Mouse (Mus musculus): ENCODE measurements around the gene Olfr1122. TPM values are rescaled to one million over a fixed set of nuclear protein-coding genes. Genes with fewer than 3 reads are reported as not detected.
A peak's percentile ranks its signal among the peaks of the same experiment; 100 is the strongest.
"Not testable (repeated sequence)": the region's sequence is repeated elsewhere in the genome, so short reads cannot be mapped to it uniquely, and the experiment has no call there.

The Olfr1122 gene
- polyA plus RNA-seq (2014; fragmentation: Nextera tagmentation; extraction: Ambion mirVana), result not detected in 2 replicates

DNA sequence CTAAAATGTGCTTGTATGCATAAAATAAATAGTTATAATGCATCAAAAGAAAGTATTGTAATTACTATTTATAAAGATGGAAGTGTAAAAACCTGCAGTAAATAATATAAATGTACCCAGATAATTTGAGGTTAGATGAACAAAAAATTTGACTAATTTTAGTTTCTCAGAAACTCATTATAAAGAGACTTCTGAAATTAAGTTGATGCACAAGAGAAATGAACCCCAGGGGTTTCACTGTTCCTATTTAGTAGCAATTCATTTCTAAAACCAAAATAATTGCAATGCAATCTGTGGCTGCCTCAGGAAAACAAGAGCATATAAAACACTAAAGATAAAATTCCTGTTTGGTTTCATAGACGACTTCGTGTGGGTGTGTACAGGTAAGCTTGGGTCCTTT, at the start of gene Olfr1122:
Gene Olfr1122, plus strand, starts transcription at position 301 of the 400 bp plus-strand sequence.
- H3K36me3 ChIP-seq (ENCODE audit: control insufficient read depth, insufficient read depth, low read length), result no peaks in the 10 kb centered on the region
- no peak within 1 kb of the TSS for H3K27ac ChIP-seq (ENCODE audit: low read depth, low read length)
- H3K4me1 ChIP-seq (ENCODE audit: control insufficient read depth, insufficient read depth, low read length), result no peaks in the 10 kb centered on the region
- H3K9ac ChIP-seq (replicated peaks; ENCODE audit: low read depth, low read length), result no peak within 1 kb of the TSS
- H3K9me3 ChIP-seq (ENCODE audit: control insufficient read depth, low read length), result no peaks in the 10 kb centered on the region
- no peak within 1 kb of the TSS for H3K4me3 ChIP-seq (ENCODE audit: low read depth, low read length)
- ATAC-seq (ENCODE audit: low read depth), result no peak
- WGBS, result 81% methylated on average over 2 of the region's 2 CpGs
- H3K27me3 ChIP-seq (ENCODE audit: control insufficient read depth, insufficient read depth, low read length), result no peaks in the 10 kb centered on the region
- H3K4me2 ChIP-seq (ENCODE audit: low read depth, low read length), result no peak within 1 kb of the TSS

DNA sequence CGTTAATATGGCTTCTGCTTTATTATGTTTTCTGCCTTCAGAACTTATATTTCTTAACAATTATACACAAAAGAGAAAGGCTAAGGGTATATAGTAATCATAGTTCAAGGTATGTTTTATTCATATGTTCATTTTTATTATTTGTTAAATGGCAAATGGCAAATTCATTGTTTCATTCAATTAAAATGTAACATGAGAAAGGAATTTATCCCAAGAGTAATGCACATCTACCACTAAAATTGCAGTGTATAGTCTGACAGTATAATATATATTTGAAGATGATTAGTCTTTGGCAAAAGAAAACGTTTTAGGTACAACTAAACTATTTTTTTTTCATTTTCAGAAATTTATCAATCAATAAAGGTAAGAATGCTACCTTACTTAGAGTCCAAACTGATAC, 31.1 kb upstream of the Olfr1122 start, which contains the start of gene Olfr1120:
Gene Olfr1120, plus strand, starts transcription at position 301 of the 400 bp plus-strand sequence.
- Histone ChIP-seq H3K27me3 (ENCODE audit: control insufficient read depth, insufficient read depth, low read length) (no peaks in the 10 kb centered on the region), H3K9me3 (ENCODE audit: control insufficient read depth, low read length) (no peaks in the 10 kb centered on the region), H3K27ac (ENCODE audit: low read depth, low read length) (no peak within 1 kb of the TSS), H3K4me2 (ENCODE audit: low read depth, low read length) (no peak within 1 kb of the TSS), H3K4me3 (ENCODE audit: low read depth, low read length) (no peak within 1 kb of the TSS), H3K4me1 (ENCODE audit: control insufficient read depth, insufficient read depth, low read length) (no peaks in the 10 kb centered on the region), H3K36me3 (ENCODE audit: control insufficient read depth, insufficient read depth, low read length) (no peaks in the 10 kb centered on the region), H3K9ac (replicated peaks; ENCODE audit: low read depth, low read length) (no peak within 1 kb of the TSS)
- ATAC-seq (ENCODE audit: low read depth), result no peak
- whole genome bisulfite sequencing, result 58% methylated on average over 2 of the region's 2 CpGs

DNA sequence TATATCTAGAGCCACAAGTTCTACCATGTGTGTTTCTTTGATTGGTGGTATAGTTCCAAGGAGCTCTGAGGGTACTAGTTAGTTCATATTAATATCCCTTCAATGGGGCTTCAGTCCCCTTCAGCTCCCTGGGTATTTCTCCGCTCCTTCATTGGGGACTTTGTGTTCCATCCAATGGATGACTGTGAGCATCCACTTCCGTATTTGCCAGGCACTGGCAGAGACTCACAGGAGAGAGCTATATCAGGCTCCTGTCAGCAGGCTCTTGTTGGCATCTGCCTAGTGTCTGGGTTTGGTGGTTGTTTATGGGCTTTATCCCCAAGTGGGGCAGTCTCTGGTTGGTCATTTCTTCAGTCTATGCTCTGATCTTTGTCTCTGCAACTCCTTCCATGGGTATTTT, 25.5 kb upstream of the Olfr1122 start:
- H3K4me2 ChIP-seq (ENCODE audit: low read depth, low read length); H3K4me3 ChIP-seq (ENCODE audit: low read depth, low read length); H3K4me1 ChIP-seq (ENCODE audit: control insufficient read depth, insufficient read depth, low read length); H3K36me3 ChIP-seq (ENCODE audit: control insufficient read depth, insufficient read depth, low read length); H3K27ac ChIP-seq (ENCODE audit: low read depth, low read length); ATAC-seq (ENCODE audit: low read depth); H3K9me3 ChIP-seq (ENCODE audit: control insufficient read depth, low read length); H3K27me3 ChIP-seq (ENCODE audit: control insufficient read depth, insufficient read depth, low read length); H3K9ac ChIP-seq (replicated peaks; ENCODE audit: low read depth, low read length): not testable (repeated sequence)
- 93% methylated on average over 2 of the region's 2 CpGs for WGBS

DNA sequence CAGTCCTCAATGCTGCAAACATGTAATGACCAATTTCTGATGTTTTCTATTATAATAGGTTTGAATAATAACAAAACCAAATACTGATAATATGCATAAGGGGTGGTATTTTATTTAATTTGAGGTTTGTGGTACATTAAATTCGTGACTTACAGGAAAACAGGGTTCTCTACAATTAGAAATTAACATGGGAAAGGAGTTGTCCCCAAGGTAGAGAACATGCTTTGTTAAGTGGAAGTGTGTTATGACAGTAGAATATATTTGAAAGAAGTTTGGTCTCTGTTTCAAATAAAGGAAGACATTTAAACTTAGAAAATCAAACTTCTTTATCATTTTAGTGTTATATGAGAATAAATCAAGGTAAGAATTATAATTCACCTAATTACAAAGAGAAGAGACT, 16.1 kb upstream of the Olfr1122 start, which contains the start of gene Olfr1121:
Gene Olfr1121, plus strand, starts transcription at position 301 of the 400 bp plus-strand sequence.
- Histone ChIP-seq H3K4me3 (ENCODE audit: low read depth, low read length) (no peak within 1 kb of the TSS), H3K27ac (ENCODE audit: low read depth, low read length) (no peak within 1 kb of the TSS), H3K9ac (replicated peaks; ENCODE audit: low read depth, low read length) (no peak within 1 kb of the TSS), H3K9me3 (ENCODE audit: control insufficient read depth, low read length) (no peaks in the 10 kb centered on the region), H3K27me3 (ENCODE audit: control insufficient read depth, insufficient read depth, low read length) (no peaks in the 10 kb centered on the region), H3K4me2 (ENCODE audit: low read depth, low read length) (no peak within 1 kb of the TSS), H3K36me3 (ENCODE audit: control insufficient read depth, insufficient read depth, low read length) (no peaks in the 10 kb centered on the region), H3K4me1 (ENCODE audit: control insufficient read depth, insufficient read depth, low read length) (no peaks in the 10 kb centered on the region)
- no peak for ATAC-seq (ENCODE audit: low read depth)
- WGBS, result 36% methylated on average over 1 of the region's 1 CpGs

DNA sequence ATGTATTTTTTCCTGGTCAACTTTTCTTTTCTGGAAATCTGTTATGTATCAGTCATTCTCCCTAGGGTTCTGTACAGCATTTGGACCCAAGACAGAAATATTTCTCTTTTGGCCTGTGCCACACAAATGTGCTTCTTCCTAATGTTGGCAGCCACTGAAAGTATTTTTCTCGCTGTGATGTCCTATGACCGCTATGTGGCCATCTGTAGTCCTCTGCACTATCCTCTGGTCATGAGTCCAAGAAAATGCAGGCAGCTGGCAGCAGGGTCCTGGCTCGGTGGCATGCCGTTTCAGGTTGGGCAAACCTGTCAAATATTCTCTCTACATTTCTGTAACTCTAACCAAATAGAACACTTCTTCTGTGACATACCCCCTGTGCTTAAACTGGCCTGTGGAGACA, 13.9 kb upstream of the Olfr1122 start:
- no peak overlapping the region for H3K4me2 ChIP-seq (ENCODE audit: low read depth, low read length)
- no peak overlapping the region for H3K27ac ChIP-seq (ENCODE audit: low read depth, low read length)
- H3K9ac ChIP-seq (replicated peaks; ENCODE audit: low read depth, low read length), result no peak overlapping the region
- 91% methylated on average over 4 of the region's 4 CpGs for WGBS
- H3K4me3 ChIP-seq (ENCODE audit: low read depth, low read length), result no peak overlapping the region
- no peak for ATAC-seq (ENCODE audit: low read depth)
- H3K9me3 ChIP-seq (ENCODE audit: control insufficient read depth, low read length), result no peaks in the 10 kb centered on the region
- no peaks in the 10 kb centered on the region for H3K36me3 ChIP-seq (ENCODE audit: control insufficient read depth, insufficient read depth, low read length)
- no peaks in the 10 kb centered on the region for H3K27me3 ChIP-seq (ENCODE audit: control insufficient read depth, insufficient read depth, low read length)
- no peaks in the 10 kb centered on the region for H3K4me1 ChIP-seq (ENCODE audit: control insufficient read depth, insufficient read depth, low read length)

DNA sequence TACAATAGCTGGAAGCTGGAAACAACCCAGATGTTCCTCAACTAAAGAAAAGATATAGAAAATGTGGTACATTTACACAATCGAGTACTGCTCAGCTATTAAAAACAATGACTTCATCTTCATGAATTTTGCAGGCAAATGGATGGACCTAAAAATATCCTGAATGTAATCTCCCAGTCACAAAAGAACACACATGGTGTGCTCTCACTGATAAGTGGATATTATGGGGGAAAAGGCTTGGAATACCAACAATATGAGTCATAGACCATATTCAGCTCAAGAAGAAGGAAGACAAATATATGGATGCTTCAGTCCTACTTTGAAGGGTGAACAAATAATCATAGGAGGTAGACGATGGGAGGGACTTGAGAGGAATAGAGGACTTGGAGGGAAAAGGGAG, 1.7 kb upstream of the Olfr1122 start:
- Histone ChIP-seq H3K9ac (replicated peaks; ENCODE audit: low read depth, low read length) (no peak overlapping the region), H3K9me3 (ENCODE audit: control insufficient read depth, low read length) (no peaks in the 10 kb centered on the region), H3K4me3 (ENCODE audit: low read depth, low read length) (no peak overlapping the region), H3K36me3 (ENCODE audit: control insufficient read depth, insufficient read depth, low read length) (no peaks in the 10 kb centered on the region), H3K4me2 (ENCODE audit: low read depth, low read length) (no peak overlapping the region), H3K4me1 (ENCODE audit: control insufficient read depth, insufficient read depth, low read length) (no peaks in the 10 kb centered on the region), H3K27ac (ENCODE audit: low read depth, low read length) (no peak overlapping the region), H3K27me3 (ENCODE audit: control insufficient read depth, insufficient read depth, low read length) (no peaks in the 10 kb centered on the region)
- no peak for ATAC-seq (ENCODE audit: low read depth)
- WGBS, result 81% methylated on average over 2 of the region's 2 CpGs

DNA sequence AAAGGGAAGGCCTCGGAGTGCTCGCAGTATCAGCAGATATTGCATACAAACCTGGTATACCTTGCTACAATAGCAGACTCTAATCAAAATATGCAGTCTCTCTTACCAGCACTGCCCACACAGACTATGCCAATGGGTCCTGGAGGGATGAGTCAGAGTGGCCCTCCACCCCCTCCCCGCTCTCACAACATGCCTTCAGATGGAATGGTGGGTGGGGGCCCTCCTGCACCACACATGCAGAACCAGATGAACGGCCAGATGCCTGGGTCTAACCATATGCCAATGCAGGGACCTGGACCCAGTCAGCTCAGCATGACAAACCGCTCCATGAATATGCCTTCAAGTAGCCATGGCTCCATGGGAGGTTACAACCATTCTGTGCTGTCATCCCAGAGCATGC, 8.0 kb downstream of the Olfr1122 start:
- not testable (repeated sequence) for H3K4me1 ChIP-seq (ENCODE audit: control insufficient read depth, insufficient read depth, low read length); H3K36me3 ChIP-seq (ENCODE audit: control insufficient read depth, insufficient read depth, low read length); H3K27ac ChIP-seq (ENCODE audit: low read depth, low read length); H3K4me3 ChIP-seq (ENCODE audit: low read depth, low read length); H3K9ac ChIP-seq (replicated peaks; ENCODE audit: low read depth, low read length); H3K27me3 ChIP-seq (ENCODE audit: control insufficient read depth, insufficient read depth, low read length); H3K9me3 ChIP-seq (ENCODE audit: control insufficient read depth, low read length); H3K4me2 ChIP-seq (ENCODE audit: low read depth, low read length)
- ATAC-seq (ENCODE audit: low read depth), result 0 out of 2 replicates have a peak, but pooled peaks have one; percentile 44
- WGBS, result 96% methylated on average over 5 of the region's 5 CpGs

DNA sequence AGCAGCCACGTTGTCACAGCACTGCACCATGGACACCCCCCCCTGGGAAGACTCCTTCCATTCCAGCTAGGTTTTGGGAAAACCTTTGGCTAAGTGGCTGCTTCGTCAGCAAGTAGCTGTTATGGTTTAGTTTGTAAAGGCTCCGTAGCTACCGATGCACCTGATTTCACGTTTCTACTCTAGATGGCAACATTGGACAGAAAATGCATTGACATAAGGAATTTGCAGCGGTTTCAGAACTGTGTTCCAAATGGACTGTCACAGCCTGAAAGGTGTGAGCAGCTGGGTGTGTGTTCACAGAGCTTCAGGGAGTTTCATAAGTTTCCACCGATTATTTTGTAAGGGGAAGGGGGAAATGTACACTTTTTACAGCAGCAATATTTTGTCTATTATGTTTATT, 9.0 kb downstream of the Olfr1122 start:
- H3K36me3 ChIP-seq (ENCODE audit: control insufficient read depth, insufficient read depth, low read length); ATAC-seq (ENCODE audit: low read depth); H3K27me3 ChIP-seq (ENCODE audit: control insufficient read depth, insufficient read depth, low read length); H3K4me3 ChIP-seq (ENCODE audit: low read depth, low read length); H3K4me2 ChIP-seq (ENCODE audit: low read depth, low read length); H3K9ac ChIP-seq (replicated peaks; ENCODE audit: low read depth, low read length); H3K9me3 ChIP-seq (ENCODE audit: control insufficient read depth, low read length); H3K4me1 ChIP-seq (ENCODE audit: control insufficient read depth, insufficient read depth, low read length); H3K27ac ChIP-seq (ENCODE audit: low read depth, low read length): not testable (repeated sequence)
- 91% methylated on average over 7 of the region's 7 CpGs for WGBS

DNA sequence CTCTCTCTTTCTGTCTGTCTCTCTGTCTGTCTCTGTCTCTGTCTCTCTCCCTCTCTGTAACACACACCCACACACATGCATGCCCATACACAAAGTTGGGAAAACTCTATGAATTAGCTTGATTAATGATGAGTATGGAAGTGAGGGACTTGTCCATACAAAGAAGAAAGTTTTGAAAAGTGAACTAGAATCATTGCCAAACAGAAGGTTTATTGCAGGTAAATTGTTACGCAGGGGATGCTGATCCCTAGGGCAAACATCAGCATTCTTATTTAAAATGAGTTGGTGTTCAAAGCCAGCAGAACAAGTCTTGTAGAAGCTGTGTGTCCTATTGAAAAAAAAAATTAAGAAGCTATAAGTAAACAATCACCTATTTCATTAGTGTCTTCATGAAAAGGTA, 30.7 kb downstream of the Olfr1122 start, which contains the start of gene Olfr1123:
Gene Olfr1123, plus strand, starts transcription at position 301 of the 400 bp plus-strand sequence.
- Histone ChIP-seq H3K36me3 (ENCODE audit: control insufficient read depth, insufficient read depth, low read length) (no peaks in the 10 kb centered on the region), H3K9me3 (ENCODE audit: control insufficient read depth, low read length) (no peaks in the 10 kb centered on the region), H3K4me3 (ENCODE audit: low read depth, low read length) (no peak within 1 kb of the TSS), H3K9ac (replicated peaks; ENCODE audit: low read depth, low read length) (no peak within 1 kb of the TSS), H3K27ac (ENCODE audit: low read depth, low read length) (no peak within 1 kb of the TSS), H3K27me3 (ENCODE audit: control insufficient read depth, insufficient read depth, low read length) (no peaks in the 10 kb centered on the region), H3K4me1 (ENCODE audit: control insufficient read depth, insufficient read depth, low read length) (no peaks in the 10 kb centered on the region), H3K4me2 (ENCODE audit: low read depth, low read length) (no peak within 1 kb of the TSS)
- ATAC-seq (ENCODE audit: low read depth), result no peak
- WGBS, result 84% methylated on average over 1 of the region's 1 CpGs
